Mouse (Mus musculus) layer of hippocampus, postnatal 10 days (tissue): ENCODE data around the gene Nrp1. TPM values are rescaled to one million over a fixed set of nuclear protein-coding genes. Genes with fewer than 3 reads are reported as not detected.
A peak's percentile ranks its signal among the peaks of the same experiment; 100 is the strongest.

Experiments used
- DNase-seq, 2 experiments: peaks; one replicate each; pipeline ENCODE4 v3.0.0; 2021; ENCODE audit warnings: low spot score in 2 of 2
- total RNA-seq, 2 experiments: library from RNA; stranded (reverse); gene quantifications; 2 replicates each; pipeline ENCODE4 v1.2.3; 2021

Gene Nrp1
- total RNA-seq, 2 experiments from 2014 or later = 157 to 165 TPM

GRCm38 (mm10) chr8:128491126-128492067 is 133.0 kb downstream of the Nrp1 start:
- peak; percentile 46 to 73 for DNase-seq

GRCm38 (mm10) chr8:128493801-128494200 is 135.4 kb downstream of the Nrp1 start:
- DNase-seq = no peak

- no peak for DNase-seq
These were observed 140.4 kb downstream of the Nrp1 start for GRCm38 (mm10) chr8:128498836-128499235.

DNA sequence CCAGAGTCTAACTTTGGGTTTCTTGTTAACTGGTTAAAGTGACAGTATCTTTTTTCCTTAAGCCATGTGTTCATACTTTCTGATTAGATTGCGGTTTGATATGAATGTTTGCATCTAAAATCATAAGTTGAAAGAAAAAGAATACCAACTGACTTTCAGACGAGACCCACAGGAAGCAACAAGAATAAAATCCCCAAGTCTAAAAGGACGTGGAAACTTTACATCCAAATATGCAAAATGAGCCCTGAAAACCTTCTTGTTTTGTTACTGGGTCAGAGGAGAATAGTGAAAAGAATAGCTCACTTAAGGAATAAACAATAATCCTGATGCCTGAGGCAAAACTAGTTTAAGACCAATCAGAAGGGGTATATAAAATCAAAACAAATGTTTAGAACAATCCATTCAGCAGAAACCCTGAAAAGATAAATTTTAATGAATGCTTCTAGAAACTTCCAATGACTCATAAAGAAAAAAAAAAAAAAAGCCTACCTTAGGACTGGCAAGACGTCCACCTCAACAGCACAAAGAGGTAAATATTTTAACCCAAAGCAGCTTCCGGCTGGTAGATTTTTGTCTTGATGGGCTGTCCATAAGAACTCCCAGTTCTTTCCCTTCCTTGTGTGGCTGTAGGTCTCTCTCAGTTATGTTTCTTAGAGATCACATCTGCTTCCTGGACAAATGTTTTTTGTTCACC is 145.9 kb downstream of the Nrp1 start:
- DNase-seq = no peak

DNA sequence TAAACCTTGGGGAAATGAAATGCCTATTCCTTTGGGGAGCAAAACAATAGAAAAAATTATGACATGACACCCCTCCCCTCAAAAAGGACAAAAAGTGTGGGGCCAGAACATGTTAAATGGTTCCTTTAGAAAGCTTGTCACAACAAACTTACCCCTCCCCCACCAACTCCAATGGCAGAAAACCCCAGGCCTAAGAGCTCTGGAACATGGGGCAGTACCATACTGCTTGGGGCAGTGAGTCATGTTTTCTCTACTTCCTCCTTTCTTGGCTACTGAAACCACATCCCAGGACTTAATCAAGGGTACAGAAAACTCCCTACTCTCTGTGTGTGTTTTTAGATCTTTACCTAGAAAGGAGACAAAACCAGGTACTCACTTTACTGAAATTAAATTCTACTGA is 147.5 kb downstream of the Nrp1 start:
- no peak for DNase-seq

DNA sequence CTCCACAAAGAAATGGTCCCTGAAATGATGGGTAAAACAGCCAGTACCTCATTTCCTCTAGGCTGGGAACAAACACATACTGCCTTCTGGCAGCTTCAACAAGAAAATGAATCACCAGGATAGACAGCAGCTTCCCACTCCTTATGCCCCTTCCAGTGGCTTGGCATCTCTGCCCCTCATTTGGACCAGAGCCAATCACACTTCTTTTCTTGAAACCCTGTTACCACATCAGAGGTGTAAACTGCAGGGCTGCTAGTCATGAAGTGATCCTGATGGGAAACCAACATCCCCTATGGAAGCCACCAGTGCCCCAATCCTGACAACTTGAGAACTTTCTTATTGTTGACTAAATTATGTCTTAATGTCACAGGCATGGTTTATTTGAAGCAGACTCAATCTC is 150.3 kb downstream of the Nrp1 start:
- DNase-seq = peak in 1 of 2 experiments; percentile 45

DNA sequence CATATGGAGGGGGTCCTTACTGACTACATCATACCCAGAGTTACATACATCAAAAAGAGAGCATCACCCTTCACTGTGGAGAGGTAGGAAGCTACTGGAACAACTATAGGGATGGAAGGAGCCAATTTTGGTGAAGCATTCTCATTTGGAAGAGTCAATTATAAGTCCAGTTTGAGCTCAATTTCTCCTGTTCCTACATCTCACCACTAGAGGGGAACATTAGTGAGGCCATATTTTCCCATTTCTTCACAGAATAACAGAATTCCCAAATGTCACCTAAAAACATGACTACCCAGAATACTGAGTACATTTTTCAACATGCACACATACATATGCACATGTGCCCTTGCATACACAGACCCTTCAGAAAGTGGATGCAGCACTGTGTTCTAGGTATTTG is 152.6 kb downstream of the Nrp1 start:
- no peak for DNase-seq

GRCm38 (mm10) chr8:128511732-128512131 is 153.3 kb downstream of the Nrp1 start:
- no peak for DNase-seq

- DNase-seq = no peak
These were observed 158.5 kb downstream of the Nrp1 start for GRCm38 (mm10) chr8:128516846-128517446.

- no peak for DNase-seq
These were observed 159.2 kb downstream of the Nrp1 start for GRCm38 (mm10) chr8:128517546-128518102.

DNA sequence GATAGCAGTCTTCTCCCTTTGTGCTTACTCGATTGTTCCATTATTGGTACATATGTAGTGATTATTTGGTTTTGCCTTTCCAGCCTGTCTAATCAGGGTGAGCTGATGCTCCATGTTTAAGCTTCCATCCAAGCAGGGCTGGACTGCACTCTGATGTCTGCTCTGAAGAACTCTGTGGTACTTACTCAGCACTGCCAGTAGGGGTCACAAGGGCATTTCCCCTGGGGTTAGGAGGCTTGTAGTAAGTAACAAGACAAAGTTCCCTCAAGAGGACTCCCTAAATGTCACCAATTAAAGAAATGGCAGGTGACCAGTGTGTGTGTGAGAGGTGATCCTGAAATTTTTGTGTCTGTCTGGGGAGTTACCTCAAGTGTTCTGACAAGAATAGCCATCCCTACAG is 161.0 kb downstream of the Nrp1 start:
- no peak for DNase-seq

- no peak for DNase-seq
These were observed 165.4 kb downstream of the Nrp1 start for GRCm38 (mm10) chr8:128523825-128524224.

DNA sequence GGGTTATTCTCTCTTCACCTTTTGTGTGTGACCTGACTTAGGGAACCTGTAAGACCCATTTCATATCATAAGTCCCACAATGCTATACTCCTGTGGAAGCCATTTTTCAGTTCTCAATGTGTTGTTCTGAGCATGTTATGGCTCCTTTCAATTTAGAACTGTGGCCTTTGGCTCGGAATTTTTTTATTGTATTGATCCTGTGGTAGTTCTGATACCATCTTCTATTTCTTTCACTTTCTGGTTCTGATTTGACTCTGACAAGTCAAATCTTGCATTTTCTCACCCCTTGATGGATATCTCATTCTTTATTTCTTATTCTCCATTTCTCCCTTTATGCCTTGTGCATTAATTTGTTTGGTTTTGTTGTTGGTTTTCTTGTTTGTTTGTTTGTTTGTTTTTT is 167.5 kb downstream of the Nrp1 start:
- DNase-seq = no peak

- peak; percentile 41 to 49 for DNase-seq
These were observed 170.4 kb downstream of the Nrp1 start for GRCm38 (mm10) chr8:128528591-128529383.

DNA sequence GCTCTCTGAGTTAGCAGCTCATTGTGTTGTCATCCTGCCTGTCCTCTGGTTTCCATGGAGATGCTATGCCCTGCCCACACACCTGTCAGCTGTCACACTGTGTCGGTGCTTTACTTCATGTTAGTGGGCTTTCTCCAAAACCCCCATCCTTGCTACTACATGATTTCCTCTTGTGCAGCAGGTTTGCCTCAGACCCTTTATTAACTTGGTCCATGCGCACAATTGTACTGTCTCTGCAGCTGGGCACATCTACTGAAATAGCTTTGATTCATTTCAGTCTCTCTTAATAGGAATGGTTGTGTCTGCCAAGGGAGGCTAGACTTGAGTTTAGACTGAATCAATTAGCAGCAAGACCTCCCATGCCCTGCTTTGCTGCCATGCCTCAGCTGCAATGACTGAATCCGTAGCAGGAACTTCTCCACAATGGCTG is 176.1 kb downstream of the Nrp1 start:
- DNase-seq = peak; percentile 30 to 37

DNA sequence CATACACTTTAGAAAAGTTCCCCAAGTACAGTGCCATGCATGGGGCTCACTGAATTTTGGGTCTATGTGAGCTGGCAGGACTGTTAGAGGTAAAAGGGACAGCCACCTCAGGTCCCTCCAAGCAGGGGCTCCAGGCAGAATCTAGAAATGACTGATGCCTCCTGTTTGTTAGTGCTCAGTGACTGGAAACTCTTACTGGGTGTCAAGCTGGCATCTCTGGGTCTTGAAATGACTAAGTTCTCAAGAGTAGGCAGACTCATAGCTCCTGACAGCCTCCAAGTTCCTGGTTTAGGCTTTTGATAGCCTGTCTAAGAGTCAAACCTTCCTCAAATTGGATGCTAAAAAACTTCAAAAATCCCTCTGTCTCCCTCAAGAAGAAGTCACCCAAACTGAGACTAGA is 177.3 kb downstream of the Nrp1 start:
- DNase-seq = no peak

- DNase-seq = no peak
These were observed 180.0 kb downstream of the Nrp1 start for GRCm38 (mm10) chr8:128538378-128538777.

- no peak for DNase-seq
These were observed 183.1 kb downstream of the Nrp1 start for GRCm38 (mm10) chr8:128541355-128542090.

- no peak for DNase-seq
These were observed 185.9 kb downstream of the Nrp1 start for GRCm38 (mm10) chr8:128544128-128544846.
